Mouse (Mus musculus) 416B (cell line): ENCODE data around the gene Art1.
A peak's percentile ranks its signal among the peaks of the same experiment; 100 is the strongest.

Experiments
- DNase-seq: peaks from one replicate; pipeline ENCODE4 v3.0.0; 2011; ENCODE audit warnings: low read depth

Art1 gene

GRCm38 (mm10) chr7:102109171-102109570 lies 7.6 kb downstream of the Art1 start, which contains the start of gene Art5:
Gene Art5 (minus strand): TSS chr7:102109489.
- no peak for DNase-seq

GRCm38 (mm10) chr7:102109746-102110145 lies 8.2 kb downstream of the Art1 start:
- DNase-seq, result no peak

- no peak for DNase-seq
Observed at GRCm38 (mm10) chr7:102113151-102113729, 11.7 kb downstream of the Art1 start.

DNA sequence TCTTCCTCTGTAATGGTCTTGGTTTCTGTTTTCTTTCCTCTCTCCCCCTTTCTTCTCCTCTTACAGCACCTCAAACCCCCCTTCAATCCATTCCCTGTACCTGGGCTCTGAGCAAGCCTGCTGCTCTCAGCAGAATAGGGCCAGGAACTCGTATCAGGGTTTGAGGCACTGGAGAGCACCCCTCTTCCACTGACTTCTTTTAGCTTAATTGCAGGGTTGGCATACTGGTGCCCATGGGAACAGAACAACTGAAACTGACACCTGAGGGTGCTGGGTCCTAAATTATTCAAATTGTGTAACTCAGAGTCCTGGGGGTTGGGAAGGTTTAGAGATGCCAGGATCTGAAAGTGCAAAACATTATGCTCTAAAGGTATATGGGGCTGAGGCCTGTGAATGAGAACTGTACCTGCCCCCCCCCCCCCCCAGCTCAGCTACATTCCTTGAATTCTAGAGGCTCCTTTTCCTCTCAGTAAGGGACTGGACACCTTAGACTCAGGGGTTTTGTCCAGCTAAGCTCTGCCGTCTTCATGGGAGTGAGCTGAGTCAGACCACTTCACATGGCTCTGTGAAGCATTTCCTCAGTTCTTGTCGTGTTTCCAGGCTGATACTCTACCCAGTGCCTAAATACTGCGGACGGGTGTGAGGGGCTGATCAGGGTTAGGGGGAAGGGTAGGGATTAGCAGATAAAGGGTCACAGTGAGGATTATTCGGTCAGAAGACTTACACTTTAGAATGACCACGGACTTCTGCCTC lies 15.2 kb downstream of the Art1 start, which contains the start of gene Chrna10:
Gene Chrna10, minus strand, starts transcription at position 250 of the 753 bp plus-strand sequence.
- no peak for DNase-seq

DNA sequence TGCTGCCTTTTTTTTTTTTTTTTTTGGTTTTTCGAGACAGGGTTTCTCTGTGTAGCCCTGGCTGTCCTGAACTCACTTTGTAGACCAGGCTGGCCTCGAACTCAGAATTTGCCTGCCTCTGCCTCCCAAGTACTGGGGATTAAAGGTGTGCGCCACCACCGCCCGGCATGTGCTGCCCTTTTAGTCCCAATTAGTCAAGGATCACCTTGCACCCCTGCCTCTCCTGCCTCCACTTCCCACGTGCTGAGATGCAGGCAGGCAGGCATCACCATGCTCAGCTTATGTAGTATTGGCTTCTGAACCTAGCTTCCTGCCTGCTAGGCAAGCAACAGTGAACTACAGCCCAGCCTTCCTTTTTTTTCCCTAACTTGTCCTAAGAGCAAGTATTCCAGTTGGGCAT lies 15.8 kb downstream of the Art1 start:
- DNase-seq, result no peak

DNA sequence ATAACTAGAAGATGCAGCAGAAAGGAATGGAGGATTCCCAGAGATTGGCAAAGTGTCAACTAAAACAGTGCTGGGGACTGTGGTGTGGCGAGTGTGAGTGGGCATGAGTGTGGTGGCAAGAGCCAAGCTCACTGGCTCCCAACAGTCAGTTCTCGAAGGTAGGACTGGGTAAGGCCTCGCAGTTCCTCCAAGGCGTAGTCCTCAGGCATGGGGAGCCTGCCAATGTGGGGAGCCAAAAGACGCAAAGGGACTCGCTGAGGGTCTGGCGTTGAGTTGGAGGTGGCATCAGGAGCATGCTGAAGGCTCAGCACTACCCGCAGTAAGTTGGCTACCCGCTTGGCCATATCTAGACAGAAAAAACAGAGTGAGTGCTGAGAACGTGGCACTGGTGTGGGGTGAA lies 18.8 kb downstream of the Art1 start:
- no peak for DNase-seq

- DNase-seq, result no peak
Observed at GRCm38 (mm10) chr7:102132395-102132794, 30.9 kb downstream of the Art1 start.

GRCm38 (mm10) chr7:102137464-102137863 lies 35.9 kb downstream of the Art1 start:
- peak; percentile 66 for DNase-seq

DNA sequence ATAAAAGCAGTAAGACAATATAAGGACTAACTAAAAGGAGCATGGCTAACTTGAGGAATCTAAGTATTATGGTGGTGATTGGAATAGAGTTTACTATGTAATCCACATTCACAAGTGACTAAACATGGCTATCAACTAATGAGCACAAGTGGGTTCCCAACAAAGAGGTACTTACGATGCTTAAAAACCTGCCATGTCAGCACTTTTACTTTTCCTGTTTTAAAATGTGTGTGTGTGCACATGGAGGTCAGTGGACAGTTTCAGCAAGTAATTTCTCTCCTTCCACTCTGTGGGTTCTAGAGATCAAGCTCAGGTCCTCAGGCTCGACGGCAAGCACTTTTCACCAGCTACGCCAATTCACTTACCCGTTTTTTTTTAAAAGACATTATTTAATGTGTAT lies 36.4 kb downstream of the Art1 start:
- no peak for DNase-seq

DNA sequence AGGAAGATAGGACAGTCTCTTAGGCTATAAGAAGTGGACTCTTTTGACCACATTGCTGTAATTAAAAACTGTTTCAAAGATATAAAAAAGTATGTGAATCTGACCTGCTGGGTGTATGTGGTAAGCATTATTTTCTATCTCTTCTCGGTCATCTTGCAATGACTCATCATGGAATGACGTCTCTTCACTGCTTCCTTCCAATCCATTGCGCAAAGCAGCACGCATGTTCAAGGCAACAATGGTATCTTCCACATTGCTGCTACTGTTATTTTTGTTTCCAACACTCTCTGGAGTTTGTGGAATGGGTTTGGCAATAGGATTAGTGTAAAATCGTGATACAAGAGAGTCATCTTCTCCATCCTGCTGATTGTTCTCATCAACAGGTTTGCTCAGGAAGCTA lies 52.1 kb downstream of the Art1 start:
- DNase-seq, result peak; percentile 85
